Mouse (Mus musculus) stomach, postnatal 0 days (tissue): ENCODE measurements around the gene Wdr54. TPM values are rescaled to one million over a fixed set of nuclear protein-coding genes. Genes with fewer than 3 reads are reported as not detected.

Experiments used
- ATAC-seq: fragments of 200-750 bp; cut with Nextera tagmentation; 2 replicates; pipeline ENCODE4 v1.8.0; 2017; ENCODE audit not compliant: low FRiP score, low TSS enrichment
- DNase-seq: peaks from one replicate; pipeline ENCODE4 v3.0.0-alpha.2; 2016; ENCODE audit warnings: low spot score
- H3K27ac ChIP-seq: fragments of 300-500 bp; sonication (generic); replicated peaks from 2 replicates; pipeline ENCODE4 v1.5.1; 2014; ENCODE audit warnings: mild to moderate bottlenecking, control low read depth
- H3K27me3 ChIP-seq: fragments of 300-500 bp; sonication (generic); 2 replicates; pipeline ENCODE4 v1.6.1; 2014; ENCODE audit warnings: low read length; ENCODE audit not compliant: control insufficient read depth, insufficient read depth
- H3K36me3 ChIP-seq: fragments of 300-500 bp; sonication (generic); 2 replicates; pipeline ENCODE4 v1.6.1; 2014; ENCODE audit warnings: low read length, mixed read lengths; ENCODE audit not compliant: control insufficient read depth, insufficient read depth
- H3K4me1 ChIP-seq: fragments of 300-500 bp; sonication (generic); replicated peaks from 2 replicates; pipeline ENCODE4 v1.6.1; 2014; ENCODE audit warnings: antibody characterized with exemption; ENCODE audit not compliant: control insufficient read depth, insufficient read depth
- H3K4me2 ChIP-seq: fragments of 300-500 bp; sonication (generic); replicated peaks from 2 replicates; pipeline ENCODE4 v1.6.1; 2014; ENCODE audit warnings: low read depth, mild to moderate bottlenecking, control low read depth, moderate library complexity
- H3K4me3 ChIP-seq: fragments of 300-500 bp; sonication (generic); 2 replicates; pipeline ENCODE4 v1.5.1; 2014; ENCODE audit warnings: low read depth, low read length, control low read depth
- H3K9ac ChIP-seq: fragments of 300-500 bp; sonication (generic); 2 replicates; pipeline ENCODE4 v1.6.1; 2014; ENCODE audit warnings: mild to moderate bottlenecking, low read length, control low read depth, mixed read lengths
- H3K9me3 ChIP-seq: fragments of 300-500 bp; sonication (generic); 2 replicates; pipeline ENCODE4 v1.6.1; 2016; ENCODE audit warnings: low read length; ENCODE audit not compliant: control insufficient read depth
- CTCF ChIP-seq: IDR thresholded peaks from 2 replicates; pipeline ENCODE4 v1.5.1; 2016; ENCODE audit warnings: antibody characterized with exemption, low read depth, mild to moderate bottlenecking, moderate library complexity
- EP300 ChIP-seq: optimal IDR thresholded peaks from 2 replicates; pipeline ENCODE3; 2016; ENCODE audit warnings: antibody characterized with exemption
- WGBS: fragments of 180-500 bp; shearing (Covaris S2); extraction: QIAGEN DNeasy Blood & Tissue Kit; methylation state at CpG from one replicate; pipeline ENCODE4 v1.1.7; 2014; 5-methylcytosine and 5-hydroxymethylcytosine counted together
- polyA plus RNA-seq: library from polyadenylated mRNA; unstranded; fragments of >200 nt; fragmentation: Nextera tagmentation; extraction: Ambion mirVana; gene quantifications from 2 replicates; pipeline ENCODE4 v1.2.1, GENCODE M21; 2015

Gene Wdr54
- polyA plus RNA-seq, 1 experiment from 2014 or later = 1.6 TPM

DNA sequence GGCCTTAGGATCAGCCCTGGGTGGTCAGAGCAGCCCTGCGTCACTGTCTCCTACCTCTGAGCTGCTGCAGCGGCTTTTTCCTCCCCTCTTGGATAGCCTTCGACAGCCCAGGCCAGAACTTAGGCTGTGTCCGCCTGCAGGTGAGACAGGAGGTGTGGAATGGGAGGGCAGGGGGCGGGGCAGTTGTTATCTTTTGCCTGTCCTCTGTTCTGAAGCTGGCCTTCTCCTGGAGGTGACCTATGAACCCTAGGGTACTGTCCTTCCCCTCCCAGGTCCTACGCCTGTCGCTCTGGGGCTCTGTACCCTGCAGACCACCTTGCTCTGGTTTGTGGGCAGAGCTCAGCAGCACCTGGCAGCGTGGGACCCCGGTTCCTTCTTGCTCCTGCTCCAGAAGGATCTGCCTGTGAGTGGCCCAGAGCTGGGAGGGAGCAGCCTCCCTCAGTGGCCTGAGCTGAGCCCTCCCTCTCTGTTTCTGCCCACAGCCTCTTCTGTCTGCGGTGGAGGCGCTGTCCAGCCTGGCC, 53.0 kb downstream of the Wdr54 start:
- ATAC-seq (no peak), DNase-seq (peak; percentile 38)
- H3K36me3 ChIP-seq = no peaks in the 10 kb centered on the region
- H3K4me1 ChIP-seq = peaks cover 5% of the 10 kb centered on the region; the same call in 1 of the 2 replicates
- no peaks in the 10 kb centered on the region for H3K27me3 ChIP-seq
- 52% methylated on average over 11 of the region's 11 CpGs for WGBS
- no peak overlapping the region for H3K4me3 ChIP-seq
- no peak overlapping the region for H3K27ac ChIP-seq
- no peak overlapping the region for H3K4me2 ChIP-seq
- H3K9ac ChIP-seq = peak overlapping the region; percentile 73; the same call in 1 of the 2 replicates
- H3K9me3 ChIP-seq = no peaks in the 10 kb centered on the region
- TF ChIP-seq CTCF (no peak), EP300 (no peak)

DNA sequence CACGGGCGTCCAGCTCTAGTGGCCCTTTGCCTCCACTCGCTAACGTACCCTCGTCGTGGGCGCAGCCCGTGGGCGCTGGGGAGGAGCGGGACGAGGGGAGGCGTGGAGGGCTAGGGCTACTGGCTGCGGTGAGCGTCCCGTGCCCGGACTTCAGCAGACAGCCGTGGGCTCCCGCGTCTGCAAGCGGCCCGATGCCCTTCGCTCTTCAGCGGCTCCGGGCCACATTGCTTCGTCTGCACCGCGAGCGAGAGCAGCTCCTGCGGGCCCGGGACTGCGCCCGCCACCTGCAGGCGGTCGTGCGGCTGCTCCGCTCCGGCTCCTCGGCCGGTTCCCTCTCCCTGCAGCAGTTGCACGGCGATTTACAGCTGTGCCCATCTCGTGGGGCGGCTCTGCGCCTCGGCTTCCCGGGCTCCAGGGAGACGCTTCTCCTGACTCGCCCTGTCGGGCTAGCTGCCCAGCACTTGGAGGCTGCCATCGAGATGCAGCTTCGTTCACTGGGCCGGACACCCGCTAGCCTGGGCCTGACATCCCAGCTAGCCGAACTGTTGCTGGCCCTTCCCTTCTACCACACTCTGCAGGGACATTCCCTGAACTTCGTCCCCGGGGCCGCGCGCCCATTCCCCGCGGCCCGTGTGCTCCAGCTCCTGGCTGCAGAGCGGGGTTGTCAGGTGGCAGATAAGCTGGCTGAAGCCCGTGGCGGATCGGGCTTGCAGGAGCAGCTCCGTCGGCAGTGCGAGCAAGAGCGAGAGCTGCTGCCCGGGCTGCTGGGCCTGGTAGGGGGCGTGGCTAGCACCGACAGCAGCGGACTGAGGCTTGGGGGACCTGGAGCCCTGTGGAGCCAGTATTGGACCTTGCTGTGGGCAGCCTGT, 54.3 kb downstream of the Wdr54 start:
- TF ChIP-seq CTCF (peak; percentile 73), EP300 (no peak)
- ATAC-seq = peak; percentile 87
- H3K4me1 ChIP-seq = peaks cover 5% of the 10 kb centered on the region; the same call in 1 of the 2 replicates
- WGBS = under 1% methylated on average over 67 of the region's 74 CpGs
- H3K36me3 ChIP-seq = no peaks in the 10 kb centered on the region
- H3K27ac ChIP-seq = peak overlapping the region; percentile 83
- H3K27me3 ChIP-seq = no peaks in the 10 kb centered on the region
- peak overlapping the region; percentile 68 for H3K4me3 ChIP-seq
- peak; percentile 75 for DNase-seq
- no peaks in the 10 kb centered on the region for H3K9me3 ChIP-seq
- peak overlapping the region; percentile 99 for H3K4me2 ChIP-seq
- peak overlapping the region; percentile 73 for H3K9ac ChIP-seq

DNA sequence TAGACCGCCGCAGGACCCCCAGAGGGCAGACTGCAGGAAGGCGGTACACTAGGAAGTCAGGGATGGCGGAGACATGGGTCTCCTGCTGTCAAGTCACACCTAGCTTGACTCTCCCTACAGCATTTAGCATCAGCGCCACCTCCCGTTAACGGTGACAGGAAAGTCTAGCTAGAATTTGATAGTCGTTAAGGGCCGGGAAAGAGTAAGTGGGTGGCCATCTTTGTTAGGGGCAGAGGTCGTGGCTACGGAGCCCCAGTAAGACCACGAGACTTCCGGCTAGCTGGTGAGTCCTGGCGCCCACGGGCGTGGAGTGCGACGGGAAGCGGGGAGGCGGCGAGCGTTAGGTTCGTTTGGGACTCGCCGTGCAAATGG, 54.9 kb downstream of the Wdr54 start, which contains the start of the genes Ccdc142 and Gm42688:
TSS of gene Ccdc142 (plus strand) at position 286 of the 372 bp plus-strand sequence.
TSS of gene Gm42688 (plus strand) at position 302 of the 372 bp plus-strand sequence.
- H3K9me3 ChIP-seq = no peaks in the 10 kb centered on the region
- peak within 1 kb of the TSS; percentile 73 for H3K9ac ChIP-seq
- peak within 1 kb of the TSS; percentile 83 for H3K27ac ChIP-seq
- H3K4me3 ChIP-seq = peak within 1 kb of the TSS; percentile 68
- DNase-seq (peak; percentile 88), ATAC-seq (peak; percentile 90)
- peaks cover 5% of the 10 kb centered on the region; the same call in 1 of the 2 replicates for H3K4me1 ChIP-seq
- H3K36me3 ChIP-seq = no peaks in the 10 kb centered on the region
- H3K4me2 ChIP-seq = peak within 1 kb of the TSS; percentile 99
- TF ChIP-seq EP300 (no peak), CTCF (peak; percentile 83)
- WGBS = under 1% methylated on average over 25 of the region's 25 CpGs
- no peaks in the 10 kb centered on the region for H3K27me3 ChIP-seq

Other genes starting within 250 kb of the Wdr54 start
- 0.58 and 0.67 TPM in 2 replicates for gene Sema4f, start 216.6 kb downstream of the Wdr54 start, polyA plus RNA-seq
- 0.08 and 0.28 TPM in 2 replicates for gene M1ap, start 209.5 kb downstream of the Wdr54 start, polyA plus RNA-seq
- 8.3 TPM in 2 replicates for gene Dok1, start 122.9 kb downstream of the Wdr54 start, polyA plus RNA-seq
- gene Loxl3, start 122.2 kb downstream of the Wdr54 start, polyA plus RNA-seq = 5.5 and 6.1 TPM in 2 replicates
- 135 and 150 TPM in 2 replicates for gene Aup1, start 101.9 kb downstream of the Wdr54 start, polyA plus RNA-seq
- 31.3 and 35.7 TPM in 2 replicates for gene Htra2, start 101.1 kb downstream of the Wdr54 start, polyA plus RNA-seq
- 5.4 and 5.8 TPM in 2 replicates for gene Dqx1, start 98.6 kb downstream of the Wdr54 start, polyA plus RNA-seq
- 2.4 TPM in 2 replicates for gene Tlx2, start 86.1 kb downstream of the Wdr54 start, polyA plus RNA-seq
- 13.1 and 14.0 TPM in 2 replicates for gene Pcgf1, start 78.5 kb downstream of the Wdr54 start, polyA plus RNA-seq
- 0.53 and 0.56 TPM in 2 replicates for gene Lbx2, start 70.0 kb downstream of the Wdr54 start, polyA plus RNA-seq
- gene Ccdc142, start 54.8 kb downstream of the Wdr54 start, polyA plus RNA-seq = 1.1 and 1.4 TPM in 2 replicates
- gene Gm42688, start 54.8 kb downstream of the Wdr54 start, polyA plus RNA-seq = 1.1 and 1.3 TPM in 2 replicates
- gene Mrpl53, start 47.4 kb downstream of the Wdr54 start, polyA plus RNA-seq = 108 and 117 TPM in 2 replicates
- 23.2 and 24.4 TPM in 2 replicates for gene Mogs, start 40.9 kb downstream of the Wdr54 start, polyA plus RNA-seq
- gene Wbp1, start 34.8 kb downstream of the Wdr54 start, polyA plus RNA-seq = 57.4 and 59.4 TPM in 2 replicates
- 7.7 and 9.4 TPM in 2 replicates for gene Ino80b, start 31.0 kb downstream of the Wdr54 start, polyA plus RNA-seq
- gene Rtkn, start 20.9 kb downstream of the Wdr54 start, polyA plus RNA-seq = 18.5 and 20.4 TPM in 2 replicates
- gene 1700003E16Rik, start within 50 bp of the Wdr54 start, polyA plus RNA-seq = 1.1 TPM in 2 replicates
- 42.9 and 43.5 TPM in 2 replicates for gene Dctn1, start 9.5 kb upstream of the Wdr54 start, polyA plus RNA-seq
- 0.08 and 0.18 TPM in 2 replicates for gene Slc4a5, start 63.4 kb upstream of the Wdr54 start, polyA plus RNA-seq
- 21.1 and 23.0 TPM in 2 replicates for gene Mthfd2, start 169.5 kb upstream of the Wdr54 start, polyA plus RNA-seq
- 31.0 and 32.5 TPM in 2 replicates for gene Mob1a, start 169.6 kb upstream of the Wdr54 start, polyA plus RNA-seq
- gene Bola3, start 192.8 kb upstream of the Wdr54 start, polyA plus RNA-seq = 156 and 162 TPM in 2 replicates